Mouse (Mus musculus) bone marrow macrophage, adult 2 months (primary cell): Measurements from ENCODE around the gene Naxd.

ENCODE experiments used
- CTCF ChIP-seq: IDR thresholded peaks from 2 replicates; pipeline ENCODE4 v1.5.1; 2012; ENCODE audit warnings: low read depth, mild to moderate bottlenecking, low read length, moderate library complexity
- POLR2A ChIP-seq: IDR thresholded peaks from 2 replicates; pipeline ENCODE4 v1.6.1; 2012; ENCODE audit warnings: mild to moderate bottlenecking, low read depth, low read length, borderline replicate concordance

DNA sequence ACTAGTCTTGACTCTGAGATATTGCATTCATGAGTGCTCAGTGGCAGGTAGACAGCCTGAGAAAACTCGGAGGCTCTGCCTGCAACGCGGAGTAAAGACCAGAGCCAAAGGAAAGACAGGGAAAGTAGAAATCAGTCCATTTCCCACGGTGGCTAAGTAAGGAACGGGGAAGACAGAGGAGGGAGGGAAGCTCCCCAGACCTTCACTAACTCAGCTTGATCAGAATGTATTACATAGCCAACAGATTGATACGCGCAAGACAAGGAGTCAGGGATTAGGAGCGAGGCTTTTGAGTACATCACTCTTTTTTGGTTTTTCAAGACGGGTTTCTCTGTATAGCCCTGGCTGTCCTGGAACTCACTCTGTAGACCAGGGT is 20.1 kb upstream of the Naxd start:
- TF ChIP-seq POLR2A (no peak), CTCF (no peak; the same call in 1 of the 2 replicates)
